Mouse (Mus musculus) bone marrow, adult 2 months (tissue): Measurements from ENCODE around the gene Nphp4. TPM values are rescaled to one million over a fixed set of nuclear protein-coding genes. Genes with fewer than 3 reads are reported as not detected.

Experiments
- H3K27ac ChIP-seq: fragments of 200-500 bp; 2 replicates; pipeline ENCODE4 v1.5.1; 2012; ENCODE audit warnings: low read depth, mild to moderate bottlenecking, control low read depth, inconsistent platforms, low read length; ENCODE audit not compliant: control insufficient read depth, poor library complexity, insufficient read depth
- H3K4me1 ChIP-seq: fragments of 200-500 bp; 2 replicates; pipeline ENCODE4 v1.6.1; 2011; ENCODE audit warnings: low read length; ENCODE audit not compliant: control insufficient read depth, insufficient read depth
- H3K4me3 ChIP-seq: fragments of 200-500 bp; replicated peaks from 2 replicates; pipeline ENCODE3; 2011; ENCODE audit warnings: mild to moderate bottlenecking, low read depth, low read length, control low read depth; ENCODE audit not compliant: control insufficient read depth
- CTCF ChIP-seq: fragments of 200-500 bp; IDR thresholded peaks from 2 replicates; pipeline ENCODE4 v1.5.1; 2011; ENCODE audit warnings: low read length, control low read depth; ENCODE audit not compliant: control insufficient read depth, insufficient read depth
- POLR2A ChIP-seq: fragments of 200-500 bp; IDR thresholded peaks from 2 replicates; pipeline ENCODE4 v1.6.1; 2011; ENCODE audit warnings: low read depth, mild to moderate bottlenecking, control low read depth, low read length, borderline replicate concordance; ENCODE audit not compliant: control insufficient read depth
- WGBS: fragments of 180-500 bp; shearing (Covaris S2); methylation state at CpG from one replicate; pipeline ENCODE4 v1.1.7; 2018; 5-methylcytosine and 5-hydroxymethylcytosine counted together
- polyA plus RNA-seq: library from polyadenylated mRNA; stranded (reverse); fragments of >200 nt; gene quantifications from 2 replicates; pipeline ENCODE4 v1.2.4, GENCODE M21; 2011; ENCODE audit warnings: low replicate concordance; ENCODE audit not compliant: missing spikeins, insufficient read depth, insufficient read length

Gene Nphp4
- polyA plus RNA-seq, 1 experiment: 0.65 TPM

- no peak overlapping the region for H3K27ac ChIP-seq
- WGBS: 76% methylated on average over 10 of the region's 10 CpGs
- H3K4me1 ChIP-seq: peaks cover 1% of the 10 kb centered on the region; the same call in 1 of the 2 replicates
- no peak for TF ChIP-seq CTCF
- no peak for TF ChIP-seq POLR2A
- no peak overlapping the region for H3K4me3 ChIP-seq
These were observed 11.5 kb downstream of the Nphp4 start for GRCm38 (mm10) chr4:152488046-152488445.

- Histone ChIP-seq H3K4me3 (no peak overlapping the region), H3K27ac (no peak overlapping the region), H3K4me1 (peaks cover 1% of the 10 kb centered on the region; the same call in 1 of the 2 replicates)
- TF ChIP-seq CTCF: no peak
- no peak for TF ChIP-seq POLR2A
- 85% methylated on average over 14 of the region's 14 CpGs for WGBS
These were observed 13.8 kb downstream of the Nphp4 start for GRCm38 (mm10) chr4:152490311-152490710.

DNA sequence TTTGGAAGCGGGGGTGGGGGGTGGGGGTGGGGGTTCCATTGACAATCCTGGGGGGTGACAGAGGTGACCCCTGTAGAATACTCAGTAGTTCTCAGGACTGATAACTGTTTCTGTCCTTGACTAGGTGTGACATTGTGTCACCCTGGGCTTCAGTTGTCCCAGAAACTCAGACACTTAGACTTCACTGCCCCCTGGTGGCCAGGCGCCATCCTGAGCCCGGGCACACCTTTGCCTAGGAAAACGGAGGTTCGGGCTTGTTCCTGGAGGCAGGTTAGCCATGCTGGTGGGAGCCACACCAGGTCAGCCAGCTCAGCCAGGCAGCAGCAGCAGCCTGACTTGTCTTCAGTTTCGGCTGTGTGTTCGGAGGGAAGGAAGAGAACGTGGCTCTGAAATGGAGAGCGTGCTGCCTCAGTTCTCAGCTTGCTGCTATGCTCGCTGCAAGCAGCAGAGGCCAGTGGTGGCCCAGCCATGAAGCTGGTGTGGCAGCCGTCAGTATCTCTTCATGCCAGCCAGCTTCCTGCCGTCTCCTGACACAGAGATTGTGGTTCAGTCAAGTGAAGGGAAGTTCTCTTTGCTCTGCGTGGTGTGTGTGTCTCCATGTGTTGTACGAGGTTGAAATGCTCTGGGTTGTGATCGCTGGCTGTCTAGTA is 14.9 kb downstream of the Nphp4 start:
- Histone ChIP-seq H3K27ac (no peak overlapping the region), H3K4me3 (peak overlapping the region; percentile 25), H3K4me1 (peaks cover 1% of the 10 kb centered on the region; the same call in 1 of the 2 replicates)
- WGBS: 13% methylated on average over 15 of the region's 15 CpGs
- no peak for TF ChIP-seq POLR2A
- TF ChIP-seq CTCF: peak; percentile 89

GRCm38 (mm10) chr4:152494360-152494879 is 17.9 kb downstream of the Nphp4 start:
- Histone ChIP-seq H3K4me3 (no peak overlapping the region), H3K4me1 (peaks cover 1% of the 10 kb centered on the region; the same call in 1 of the 2 replicates), H3K27ac (no peak overlapping the region)
- 74% methylated on average over 20 of the region's 20 CpGs for WGBS
- TF ChIP-seq CTCF: no peak
- no peak for TF ChIP-seq POLR2A

- Histone ChIP-seq H3K27ac (no peak overlapping the region), H3K4me3 (no peak overlapping the region), H3K4me1 (no peaks in the 10 kb centered on the region; the same call in 1 of the 2 replicates)
- no peak for TF ChIP-seq CTCF
- TF ChIP-seq POLR2A: no peak
- 86% methylated on average over 18 of the region's 18 CpGs for WGBS
These were observed 35.9 kb downstream of the Nphp4 start for GRCm38 (mm10) chr4:152512221-152512925.

- no peaks in the 10 kb centered on the region; the same call in 1 of the 2 replicates for H3K4me1 ChIP-seq
- WGBS: 68% methylated on average over 7 of the region's 7 CpGs
- no peak overlapping the region for H3K27ac ChIP-seq
- TF ChIP-seq POLR2A (no peak), CTCF (no peak)
- H3K4me3 ChIP-seq: no peak overlapping the region
These were observed 38.4 kb downstream of the Nphp4 start for GRCm38 (mm10) chr4:152514884-152515283.

DNA sequence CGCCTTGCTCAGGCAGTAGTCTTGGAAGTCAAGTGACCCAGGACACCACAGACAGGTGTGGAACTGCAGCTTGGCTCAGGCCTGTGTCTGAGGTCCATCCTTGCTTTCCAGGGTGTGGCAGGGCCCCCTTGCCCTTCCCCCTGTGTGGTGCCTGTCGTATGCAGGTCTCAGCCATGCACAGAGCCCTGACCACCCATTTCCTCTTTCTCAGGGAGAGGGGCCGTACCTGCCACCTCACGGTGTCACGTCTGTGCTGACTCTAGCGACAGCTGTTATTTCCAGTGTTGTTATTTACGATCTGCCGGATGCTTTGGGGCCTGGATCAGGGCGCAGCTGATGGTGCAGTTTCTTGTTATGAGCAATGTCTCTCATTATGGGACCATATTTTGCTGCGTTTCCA is 42.6 kb downstream of the Nphp4 start:
- WGBS: 30% methylated on average over 10 of the region's 10 CpGs
- TF ChIP-seq POLR2A (no peak), CTCF (no peak)
- H3K4me3 ChIP-seq: no peak overlapping the region
- H3K27ac ChIP-seq: no peak overlapping the region
- H3K4me1 ChIP-seq: no peaks in the 10 kb centered on the region

- Histone ChIP-seq H3K27ac (no peak overlapping the region), H3K4me1 (no peaks in the 10 kb centered on the region), H3K4me3 (no peak overlapping the region)
- WGBS: 29% methylated on average over 6 of the region's 6 CpGs
- peak; percentile 74 for TF ChIP-seq CTCF
- TF ChIP-seq POLR2A: no peak
These were observed 43.6 kb downstream of the Nphp4 start for GRCm38 (mm10) chr4:152520083-152520482.
